Mouse (Mus musculus): ENCODE results near the gene Abhd17c. TPM values are rescaled to one million over a fixed set of nuclear protein-coding genes. Genes with fewer than 3 reads are reported as not detected.

The Abhd17c gene
- total RNA-seq, 2 experiments from 2014 or later, result 30.3 to 31.4 TPM

DNA sequence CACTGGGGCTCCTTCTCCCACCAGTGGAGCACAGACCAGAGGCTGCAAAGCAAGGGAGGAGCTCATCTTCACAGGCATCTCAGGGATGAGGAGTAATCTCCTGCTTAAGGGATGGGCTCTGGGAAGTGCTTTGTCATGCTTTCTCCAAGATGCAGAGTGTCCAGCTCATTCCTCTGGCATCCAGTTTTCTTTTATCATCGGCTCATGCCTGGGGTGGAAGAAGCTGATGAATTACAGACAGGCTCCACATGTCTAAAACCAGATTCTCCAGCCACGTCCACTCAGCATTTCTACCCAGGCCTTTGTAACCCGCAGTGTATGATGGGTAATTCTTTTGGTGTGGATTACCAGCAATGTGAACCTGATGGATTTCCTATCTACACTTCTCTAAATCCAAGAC lies 63.5 kb downstream of the Abhd17c start:
- no peak for DNase-seq
- intact Hi-C loops (cut with DNase I), result no loop called here

DNA sequence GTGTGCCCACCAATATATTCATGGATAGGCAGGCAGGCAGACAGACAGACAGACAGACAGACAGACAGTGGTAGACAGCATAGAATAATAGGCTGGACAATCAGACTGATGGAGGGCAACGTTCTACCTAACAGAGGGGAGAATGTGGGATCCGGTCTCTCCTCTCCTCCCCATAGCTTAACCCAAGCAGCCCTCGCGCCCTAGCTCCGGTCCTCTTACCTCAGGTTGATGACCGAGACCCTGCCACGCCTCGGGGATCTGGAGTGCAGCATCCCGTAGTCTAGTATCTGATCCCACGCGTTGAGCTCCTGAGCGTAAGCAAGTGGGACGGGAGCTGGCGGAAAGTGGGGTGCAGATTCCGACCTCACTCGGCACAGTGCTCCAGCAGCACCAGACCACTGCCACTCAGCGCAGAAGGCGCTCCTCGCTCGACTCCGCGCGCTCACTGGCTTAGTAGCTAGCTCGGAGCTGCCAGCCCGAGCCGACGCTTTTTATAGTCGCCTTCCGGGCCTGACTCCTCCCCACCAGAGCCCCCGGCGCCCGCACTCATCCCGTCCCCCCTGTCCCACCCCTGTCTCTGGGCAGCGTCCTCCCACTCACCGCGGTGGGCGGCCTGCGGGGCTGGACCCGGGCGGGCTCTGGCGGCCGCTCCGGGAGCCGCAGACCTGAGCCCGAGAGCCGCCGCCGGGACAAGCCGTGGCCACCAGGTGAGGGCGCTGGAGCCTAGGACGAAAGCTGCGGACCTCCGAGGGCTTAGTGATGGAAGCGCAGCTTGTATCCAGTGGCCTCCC lies 65.5 kb downstream of the Abhd17c start, which contains the start of gene Cemip:
TSS of gene Cemip (minus strand) at position 464 of the 791 bp plus-strand sequence.
- intact Hi-C loops (cut with DNase I), result loop anchor here (1.0 to 2.0 kb wide), 4 partner anchors 65 to 269 kb away; partner anchors contain the start of gene Abhd17c
- peak; percentile 85 to 90 for DNase-seq

DNA sequence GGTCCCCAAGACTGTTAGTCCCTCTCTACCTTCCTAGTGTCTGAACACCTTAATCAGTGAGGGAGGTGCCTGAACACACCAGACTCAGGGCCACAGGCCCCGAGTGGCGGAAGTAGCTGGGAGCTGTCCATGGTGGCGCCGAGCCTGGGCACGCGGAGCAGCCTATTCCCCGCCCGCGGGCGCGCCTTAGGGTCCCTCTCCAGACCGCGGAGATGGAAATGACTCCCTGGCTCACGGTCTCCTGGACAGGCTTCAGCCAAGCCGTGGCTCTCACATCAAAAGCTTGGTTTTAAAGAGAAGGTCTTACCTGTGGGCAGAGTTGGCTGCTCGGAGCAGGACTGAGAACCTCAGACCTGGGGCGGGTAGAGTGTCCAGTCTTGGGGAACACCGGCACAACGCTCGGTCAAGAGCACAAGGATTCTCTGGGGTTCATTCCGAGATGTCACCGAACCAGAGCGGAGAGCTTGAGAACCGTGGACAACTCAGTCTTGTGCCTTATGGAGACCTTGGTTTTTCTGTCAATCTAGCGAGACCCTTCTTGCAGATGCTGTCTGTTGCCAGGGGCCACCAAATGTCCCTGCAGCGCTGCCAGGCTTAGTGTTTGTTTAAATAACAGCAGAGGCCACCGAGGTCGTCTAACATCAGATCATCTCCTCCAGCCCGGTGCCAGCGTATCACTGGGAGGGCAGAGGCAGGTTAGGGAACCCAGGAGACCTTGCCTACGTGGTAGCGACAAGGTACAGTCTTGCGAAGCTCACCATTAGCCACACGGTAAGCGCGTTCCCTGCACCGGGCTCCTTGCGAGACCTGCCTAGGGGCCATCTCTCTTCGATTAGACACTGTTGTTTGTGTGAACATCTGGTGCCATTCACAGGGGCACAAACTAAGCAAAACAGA lies 66.4 kb downstream of the Abhd17c start:
- peak; percentile 71 to 79 for DNase-seq
- intact Hi-C loops (cut with DNase I), result no loop called here

DNA sequence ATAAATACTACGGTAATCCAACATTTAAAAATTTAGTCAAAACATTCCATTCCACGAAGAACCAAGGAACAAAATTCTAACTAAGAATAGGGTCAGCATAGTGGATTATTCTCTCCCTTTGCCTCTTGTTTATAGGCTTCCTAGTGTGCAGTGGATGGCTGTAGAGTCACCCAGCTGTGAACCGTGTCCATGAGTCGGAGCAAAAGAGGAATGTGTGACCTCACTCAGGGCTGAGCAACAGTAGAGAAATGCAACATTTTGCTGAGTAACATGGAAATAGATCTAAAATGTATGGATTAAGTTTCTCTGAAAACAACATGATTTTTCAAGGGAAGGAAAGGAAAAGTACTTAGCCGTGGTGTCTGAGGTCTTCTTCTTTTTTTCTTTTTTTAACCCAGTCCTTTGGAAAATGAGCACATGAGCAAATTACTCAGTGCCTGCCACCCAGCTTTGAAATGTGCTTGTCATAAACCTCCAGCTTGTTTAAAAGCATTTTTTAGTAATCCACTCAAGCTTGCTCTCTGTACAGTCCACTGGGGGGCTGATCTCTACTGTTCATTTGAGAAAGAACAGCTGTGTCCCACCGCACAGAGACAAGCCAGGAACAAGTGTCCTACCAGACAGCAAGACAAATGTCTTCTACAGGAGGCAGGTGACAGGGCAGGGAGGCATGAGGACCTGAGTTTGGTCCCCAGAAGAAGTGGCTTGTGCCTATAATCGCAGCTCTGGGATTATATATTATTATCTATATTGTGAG lies 74.3 kb downstream of the Abhd17c start:
- intact Hi-C loops (cut with DNase I), result no loop called here
- DNase-seq, result no peak

DNA sequence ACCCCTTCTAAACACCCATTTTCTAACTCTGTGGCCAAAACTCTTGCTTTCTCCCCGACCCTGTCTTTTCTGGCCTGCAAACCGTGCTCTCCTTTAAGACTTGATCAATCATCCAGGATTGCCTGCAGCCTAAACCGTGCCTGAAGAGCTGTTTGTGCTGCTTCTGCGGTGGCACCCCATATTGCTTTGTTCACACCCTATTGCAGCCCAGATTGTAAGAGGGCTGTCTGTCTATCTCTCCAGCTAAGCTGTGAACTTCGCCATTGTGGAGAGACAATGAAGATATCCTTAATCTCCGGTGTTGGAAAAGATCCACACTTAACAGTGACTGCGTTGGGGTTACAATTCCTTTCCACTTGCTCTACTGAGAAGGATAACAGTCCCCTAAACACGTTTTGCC lies 77.4 kb downstream of the Abhd17c start:
- intact Hi-C loops (cut with DNase I), result no loop called here
- DNase-seq, result no peak

DNA sequence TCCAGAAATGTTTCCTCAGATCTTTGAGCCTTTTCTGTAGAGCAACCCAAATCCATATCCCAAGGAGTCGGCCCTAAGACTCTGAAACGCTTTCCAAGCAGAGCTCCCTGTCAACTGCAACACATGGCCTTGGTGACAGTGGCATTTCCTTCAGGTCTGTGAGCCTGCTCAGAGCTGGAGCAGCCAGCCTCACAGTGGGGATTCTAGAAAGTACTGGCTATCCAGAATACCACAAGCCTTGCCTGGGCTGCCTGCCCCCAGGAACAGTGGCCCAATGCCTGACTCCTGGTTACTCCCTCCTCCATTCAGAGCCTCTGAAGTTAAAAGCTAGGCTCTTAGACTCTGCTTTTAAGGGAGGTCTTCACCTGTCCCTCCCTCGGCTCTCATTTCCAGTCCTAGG lies 77.8 kb downstream of the Abhd17c start:
- no peak for DNase-seq
- intact Hi-C loops (cut with DNase I), result no loop called here

DNA sequence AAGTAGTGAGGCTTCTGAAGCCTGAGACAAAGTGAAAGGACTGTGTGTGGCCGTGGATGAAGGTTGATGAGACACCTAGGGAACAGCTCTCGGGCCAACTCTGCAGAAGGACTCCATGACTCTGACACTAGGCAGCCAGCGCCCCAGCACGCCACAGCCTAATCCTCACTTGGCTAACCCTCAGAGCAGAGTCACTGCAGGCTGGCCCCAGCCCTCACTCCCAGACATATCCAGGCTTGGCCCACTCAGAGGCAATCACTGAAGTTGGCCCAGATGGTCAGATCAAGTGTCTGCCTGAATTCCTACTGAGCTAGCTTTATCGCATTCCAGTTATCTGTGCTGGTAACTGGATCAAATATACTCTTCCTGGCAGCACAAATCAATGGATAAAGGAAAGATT lies 82.8 kb downstream of the Abhd17c start:
- no peak for DNase-seq
- intact Hi-C loops (cut with DNase I), result no loop called here

DNA sequence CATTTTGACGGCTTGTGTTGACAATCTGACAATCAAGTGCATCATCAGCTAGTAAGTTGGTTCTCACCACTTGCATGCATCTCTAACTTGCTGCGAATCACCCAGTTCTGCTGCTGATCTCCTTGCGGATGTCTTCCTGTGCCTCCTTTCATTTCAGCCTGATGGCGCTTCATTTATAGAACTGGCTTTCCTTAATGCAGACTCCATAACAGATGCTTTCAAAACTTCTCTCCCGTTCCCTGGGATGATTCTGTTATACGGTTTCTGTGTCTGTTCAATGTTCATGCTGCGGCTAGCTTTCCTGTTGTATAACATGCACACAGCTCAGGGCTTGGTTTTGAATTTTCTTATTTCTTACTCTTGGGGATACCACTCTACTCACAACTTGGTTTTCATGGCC lies 91.9 kb downstream of the Abhd17c start:
- intact Hi-C loops (cut with DNase I), result no loop called here
- DNase-seq, result no peak

Other genes with a start within 250 kb of the Abhd17c start
- under 1 TPM; 0.41 to 0.68 TPM for gene Cemip, start 65.4 kb downstream of the Abhd17c start, total RNA-seq (2021)

Data from heart, postnatal 14 days (tissue).